Mouse (Mus musculus) 3134 (cell line): ENCODE results near the gene Gas1.
A peak's percentile ranks its signal among the peaks of the same experiment; 100 is the strongest.

Experiments used
- DNase-seq: peaks from one replicate; pipeline ENCODE4 v3.0.0-alpha.2; 2011; ENCODE audit warnings: low spot score; ENCODE audit not compliant: insufficient read length; ENCODE audit errors: extremely low read depth

Gene Gas1

GRCm38 (mm10) chr13:60177106-60177796 is at the start of gene Gas1:
Gas1 (minus strand) TSS chr13:60177365.
- peak; percentile 95 for DNase-seq

DNA sequence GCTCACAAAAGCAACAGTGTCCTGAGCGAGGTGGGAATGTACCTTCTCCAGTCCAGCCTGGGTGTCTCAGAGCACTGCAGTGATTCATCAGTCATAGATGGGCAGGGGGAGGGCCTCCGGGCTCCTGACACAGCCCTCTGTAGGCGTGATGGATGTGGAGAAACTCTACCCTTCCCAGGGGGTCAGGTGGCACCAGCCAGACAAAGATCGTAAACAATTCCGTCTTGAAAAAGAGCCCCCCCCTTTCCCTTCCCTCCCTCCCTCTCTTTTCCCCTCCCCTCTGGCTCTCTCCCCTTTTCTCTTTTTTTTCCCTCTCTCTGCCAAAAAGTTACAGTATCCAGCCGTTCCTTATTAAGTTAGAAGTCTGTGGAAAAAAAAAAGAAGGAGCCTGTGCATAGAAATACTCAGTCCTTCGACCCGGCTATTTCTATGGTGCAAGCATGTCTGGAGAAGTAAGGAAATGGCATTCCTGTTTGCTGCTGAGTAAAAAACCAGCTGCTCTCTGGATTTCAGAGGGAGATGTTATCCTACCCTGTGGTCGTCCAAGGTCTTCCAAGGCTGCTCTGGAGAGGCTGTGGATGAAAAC is 49.2 kb upstream of the Gas1 start:
- DNase-seq: peak; percentile 18

DNA sequence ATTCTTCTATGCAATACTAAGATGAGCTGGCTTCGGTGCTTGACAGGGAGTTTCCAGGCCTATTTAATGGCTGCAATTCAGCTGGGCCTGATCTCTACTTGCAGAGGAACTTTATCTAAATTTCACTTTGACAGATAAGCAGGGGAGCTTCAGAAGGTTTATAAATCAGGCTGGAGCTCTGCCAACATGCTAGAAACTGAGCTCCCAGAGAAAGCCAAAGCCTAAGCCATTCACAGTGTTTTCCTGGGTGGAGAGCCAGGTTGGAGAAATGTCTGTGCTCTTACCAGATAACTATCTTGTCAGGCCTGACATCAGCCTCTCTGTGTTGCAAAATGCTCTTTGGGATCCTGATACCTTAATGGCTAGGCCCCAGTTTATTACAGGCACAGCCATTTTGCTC is 48.6 kb upstream of the Gas1 start:
- no peak for DNase-seq

- no peak for DNase-seq
Measured at GRCm38 (mm10) chr13:60225276-60225675, 48.1 kb upstream of the Gas1 start.

DNA sequence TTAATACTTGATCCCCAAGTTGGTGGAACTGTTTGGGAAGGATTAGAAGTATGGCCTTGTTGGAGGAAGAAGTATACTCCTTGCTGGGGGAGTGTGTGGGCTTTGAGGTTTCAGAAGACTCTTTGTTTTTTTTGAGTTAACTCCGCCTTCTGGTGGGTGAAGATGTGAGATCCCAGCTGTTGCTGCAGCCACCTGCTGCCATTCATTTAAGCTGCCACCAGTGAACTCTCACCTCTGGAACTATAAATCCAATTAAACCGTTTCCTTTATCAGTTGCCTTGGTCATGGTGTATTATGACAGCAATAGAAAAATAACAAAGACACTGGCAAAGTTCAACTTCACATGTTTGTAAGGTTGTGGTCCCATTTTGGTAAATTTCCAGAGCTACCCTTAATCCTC is 46.6 kb upstream of the Gas1 start:
- DNase-seq: no peak

- DNase-seq: no peak
Measured at GRCm38 (mm10) chr13:60222336-60222735, 45.2 kb upstream of the Gas1 start.

DNA sequence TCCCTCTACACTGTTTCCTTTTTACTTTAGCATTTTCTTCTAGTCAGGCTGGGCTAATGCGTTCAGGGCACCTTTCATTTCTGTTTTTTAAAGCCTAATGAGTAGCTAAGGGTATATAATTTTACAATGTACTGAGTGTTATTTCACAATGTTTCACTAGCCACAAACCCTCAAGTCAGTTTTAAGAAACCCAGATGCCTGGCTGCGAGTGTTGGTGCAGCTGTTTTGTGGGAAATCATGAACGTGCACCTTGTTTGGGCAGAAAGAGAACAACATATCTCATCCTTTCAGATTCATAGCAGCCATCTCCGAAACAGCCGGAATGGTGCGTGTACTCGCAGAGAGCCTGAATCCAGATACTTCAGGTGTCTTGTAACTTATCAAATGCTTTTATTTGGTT is 36.7 kb upstream of the Gas1 start:
- DNase-seq: no peak

DNA sequence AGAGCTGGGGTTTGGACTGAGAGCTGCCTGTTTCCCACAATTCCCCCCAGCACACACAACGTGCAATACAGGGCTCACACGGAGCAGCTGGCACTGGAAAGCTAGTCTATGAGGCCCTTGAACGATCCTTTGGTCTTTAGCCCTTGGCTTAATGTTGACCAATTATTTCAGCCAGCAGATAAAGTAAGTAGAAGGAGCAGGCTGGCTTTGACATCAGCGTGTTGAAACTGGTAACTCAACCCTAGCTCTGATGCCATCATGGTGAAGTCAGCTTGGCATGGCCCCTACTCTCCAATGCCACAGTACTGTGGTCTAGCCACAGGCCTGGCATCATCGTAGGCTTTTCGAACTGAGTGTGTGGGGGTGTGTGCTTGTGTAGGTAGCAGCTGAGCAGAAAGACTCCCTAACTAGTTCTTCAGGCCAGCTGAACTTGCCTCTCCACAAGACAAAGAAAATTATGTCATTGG is 30.0 kb upstream of the Gas1 start:
- DNase-seq: peak; percentile 79

DNA sequence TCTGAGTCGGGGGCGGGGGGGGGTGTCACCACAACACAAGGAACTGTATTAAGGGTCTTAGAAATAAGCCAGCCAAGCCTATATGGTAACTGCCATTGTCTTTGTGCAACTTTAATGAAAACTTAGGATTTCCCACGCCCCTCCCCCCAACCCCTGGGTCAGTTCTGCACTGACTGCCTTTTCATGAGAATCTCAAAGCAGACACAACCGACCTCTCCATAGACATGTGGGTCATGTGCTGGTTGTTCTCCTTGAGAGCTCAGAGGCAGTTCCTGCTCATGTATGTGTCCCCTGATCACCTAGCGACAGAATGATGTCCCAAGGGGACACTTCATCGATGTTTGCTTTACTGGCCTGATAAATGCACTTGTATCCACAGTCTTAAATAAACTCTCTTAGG is 27.6 kb upstream of the Gas1 start:
- DNase-seq: no peak

DNA sequence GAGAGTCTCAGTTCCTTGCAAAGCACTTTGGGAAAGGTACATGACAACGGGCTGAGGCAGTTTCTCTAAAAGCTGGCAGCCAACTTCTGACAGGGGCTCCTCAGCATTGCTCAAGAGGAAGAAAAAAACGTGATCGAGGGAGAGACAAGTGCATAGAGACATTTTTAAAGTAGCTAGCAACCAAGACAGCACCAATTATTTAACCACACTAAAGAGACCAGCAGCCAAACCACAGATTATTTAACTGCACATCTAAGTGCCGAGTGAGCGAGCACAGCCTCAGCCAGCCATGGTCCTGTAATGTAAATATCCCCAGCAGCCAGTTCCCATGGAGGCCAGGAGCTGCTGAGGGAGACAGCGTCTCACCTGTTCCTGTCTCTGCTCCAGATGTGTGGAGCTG is 16.1 kb upstream of the Gas1 start:
- DNase-seq: peak; percentile 39

DNA sequence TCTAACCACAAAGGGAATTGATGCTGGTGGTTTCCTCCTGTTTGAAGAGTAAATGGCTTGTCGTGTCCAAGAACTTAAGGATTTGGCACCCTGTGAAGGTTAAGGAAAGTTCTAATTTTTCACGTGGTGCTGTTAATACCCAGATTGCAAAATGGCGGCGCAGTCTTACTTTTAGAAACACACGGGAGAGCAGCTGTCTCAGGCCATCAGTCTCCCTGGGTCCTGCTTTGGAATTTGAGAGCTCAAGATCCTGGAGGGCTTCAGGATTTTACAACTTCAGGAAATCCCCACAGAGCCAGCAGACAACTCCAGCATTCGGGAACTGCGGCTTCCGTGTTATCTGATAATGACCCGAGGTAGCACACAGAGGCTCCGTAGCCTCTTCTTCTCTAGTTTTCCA is 12.8 kb upstream of the Gas1 start:
- DNase-seq: no peak

- no peak for DNase-seq
Measured at GRCm38 (mm10) chr13:60188952-60189351, 11.8 kb upstream of the Gas1 start.

DNA sequence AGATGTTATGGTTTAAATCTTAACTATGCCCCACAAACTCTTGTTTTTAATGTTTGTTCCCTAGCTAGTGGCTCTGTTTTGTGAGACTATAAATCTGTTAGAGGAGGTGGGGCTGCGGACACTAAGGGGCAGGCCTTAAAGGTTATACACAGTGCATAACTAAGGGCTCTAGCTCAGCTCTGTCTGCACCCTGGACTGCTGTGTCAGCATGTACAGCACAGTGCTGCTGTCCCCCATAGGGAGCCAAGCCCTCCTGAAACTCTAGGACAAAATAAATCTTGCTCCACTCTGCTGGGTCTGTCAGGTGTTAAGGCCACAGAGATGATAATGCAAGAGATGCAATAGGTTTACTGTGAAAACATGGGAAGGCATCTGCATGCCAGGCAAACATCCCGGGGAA is 10.1 kb upstream of the Gas1 start:
- DNase-seq: no peak

- no peak for DNase-seq
Measured at GRCm38 (mm10) chr13:60182346-60182745, 5.2 kb upstream of the Gas1 start.

GRCm38 (mm10) chr13:60179641-60180040 is 2.5 kb upstream of the Gas1 start:
- DNase-seq: no peak

GRCm38 (mm10) chr13:60178416-60178815 is 1.3 kb upstream of the Gas1 start:
- DNase-seq: peak; percentile 70

DNA sequence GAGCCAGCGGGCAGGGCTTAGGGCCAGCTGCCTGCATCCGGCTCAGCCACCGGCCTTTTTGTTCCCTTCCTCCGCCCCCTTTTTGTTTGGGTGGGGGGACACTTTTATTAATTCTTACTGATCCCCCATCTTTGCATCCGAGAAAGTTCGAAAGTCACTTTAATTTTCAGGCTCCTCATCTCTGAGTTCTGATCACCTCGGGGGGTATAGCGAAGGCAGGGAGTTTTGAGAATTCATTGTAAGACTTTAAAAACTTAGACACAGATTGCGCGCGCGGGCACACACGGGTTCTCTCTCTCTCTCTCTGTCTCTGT is 589 bp upstream of the Gas1 start:
- DNase-seq: no peak

DNA sequence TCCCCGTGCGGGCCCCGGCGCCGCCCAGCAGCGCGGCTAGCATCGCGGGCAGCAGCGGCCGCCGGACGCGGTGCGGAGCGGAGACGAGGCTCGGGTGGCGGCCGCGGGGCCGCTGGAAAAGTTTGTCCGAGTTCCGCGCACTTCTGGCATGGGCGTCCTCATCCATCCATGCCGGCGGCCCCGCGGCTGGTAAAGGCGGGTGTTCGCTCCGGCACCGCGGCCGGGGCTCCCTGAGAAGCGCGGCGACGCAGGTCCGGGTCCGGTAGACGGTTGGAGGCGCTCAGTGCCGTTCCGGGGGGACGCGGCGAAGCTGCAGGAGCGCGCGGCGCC is 424 bp downstream of the Gas1 start:
- no peak for DNase-seq

GRCm38 (mm10) chr13:60176136-60176775 is 909 bp downstream of the Gas1 start:
- DNase-seq: peak; percentile 86

DNA sequence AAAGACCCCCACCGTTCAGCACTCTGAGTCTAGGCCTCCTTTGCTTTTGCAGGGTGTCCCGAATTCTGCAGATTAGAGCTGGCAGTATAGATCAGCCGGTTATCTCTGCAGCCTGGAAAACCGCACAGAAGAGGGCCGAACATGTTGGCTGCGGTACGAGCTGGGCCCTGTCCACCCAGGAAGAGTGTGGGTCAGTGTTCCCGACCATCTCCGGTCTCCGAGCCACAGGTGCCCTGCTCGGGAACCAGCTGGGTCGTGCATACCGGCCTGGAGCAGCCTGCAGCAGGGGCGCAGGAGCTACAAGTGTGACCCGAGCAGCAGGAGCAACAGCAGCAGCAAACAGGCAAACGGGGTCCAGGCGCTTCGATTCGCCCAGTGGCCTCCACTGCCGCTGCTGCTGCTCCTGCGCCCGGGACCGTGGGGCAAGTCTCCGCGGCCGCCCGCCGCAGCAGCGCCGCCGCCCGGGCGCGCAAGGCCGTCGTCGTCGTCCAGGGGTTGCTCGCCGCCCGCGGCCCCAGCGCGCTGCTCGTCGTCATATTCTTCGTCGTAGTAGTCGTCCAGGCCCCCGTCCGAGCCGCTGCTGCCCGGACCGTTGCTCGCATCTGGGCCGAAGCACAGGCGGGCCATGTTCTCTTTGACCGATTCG is 1.6 kb downstream of the Gas1 start:
- no peak for DNase-seq

- DNase-seq: no peak
Measured at GRCm38 (mm10) chr13:60174953-60175352, 2.2 kb downstream of the Gas1 start.
